Mouse (Mus musculus) layer of hippocampus, postnatal 25 days (tissue): ENCODE results near the gene Prex1. TPM values are rescaled to one million over a fixed set of nuclear protein-coding genes. Genes with fewer than 3 reads are reported as not detected.

Experiments
- DNase-seq, 2 experiments: peaks; one replicate each; pipeline ENCODE4 v3.0.0; 2022; ENCODE audit warnings: mixed read lengths in 2 of 2, low spot score in 1 of 2; ENCODE audit errors: extremely low spot score in 1 of 2
- total RNA-seq, 2 experiments: library from RNA; stranded (reverse); gene quantifications; 2 replicates each; pipeline ENCODE4 v1.2.3; 2021

Prex1 gene
- total RNA-seq, 2 experiments from 2014 or later: 75.4 to 85.2 TPM

GRCm38 (mm10) chr2:166691602-166692509 is 21.8 kb downstream of the Prex1 start:
- DNase-seq: no peak

GRCm38 (mm10) chr2:166686917-166687316 is 26.7 kb downstream of the Prex1 start:
- DNase-seq: no peak

- no peak for DNase-seq
Measured at GRCm38 (mm10) chr2:166685824-166686223, 27.8 kb downstream of the Prex1 start.

GRCm38 (mm10) chr2:166683885-166684544 is 29.6 kb downstream of the Prex1 start:
- DNase-seq: no peak

- DNase-seq: no peak
Measured at GRCm38 (mm10) chr2:166682866-166683265, 30.8 kb downstream of the Prex1 start.

- no peak for DNase-seq
Measured at GRCm38 (mm10) chr2:166678959-166679759, 34.5 kb downstream of the Prex1 start.

- DNase-seq: no peak
Measured at GRCm38 (mm10) chr2:166676933-166677332, 36.7 kb downstream of the Prex1 start.

- DNase-seq: no peak
Measured at GRCm38 (mm10) chr2:166676498-166676897, 37.1 kb downstream of the Prex1 start.

- DNase-seq: no peak
Measured at GRCm38 (mm10) chr2:166675588-166676444, 37.8 kb downstream of the Prex1 start.

- DNase-seq: no peak
Measured at GRCm38 (mm10) chr2:166674693-166675092, 38.9 kb downstream of the Prex1 start.

GRCm38 (mm10) chr2:166673951-166674350 is 39.7 kb downstream of the Prex1 start:
- no peak for DNase-seq

- DNase-seq: no peak
Measured at GRCm38 (mm10) chr2:166672171-166672965, 41.3 kb downstream of the Prex1 start.

GRCm38 (mm10) chr2:166671614-166672013 is 42.0 kb downstream of the Prex1 start:
- DNase-seq: no peak

- DNase-seq: no peak
Measured at GRCm38 (mm10) chr2:166671019-166671418, 42.6 kb downstream of the Prex1 start.

GRCm38 (mm10) chr2:166669922-166670321 is 43.7 kb downstream of the Prex1 start:
- no peak for DNase-seq

GRCm38 (mm10) chr2:166667790-166668695 is 45.6 kb downstream of the Prex1 start:
- no peak for DNase-seq

GRCm38 (mm10) chr2:166666175-166666574 is 47.5 kb downstream of the Prex1 start:
- no peak for DNase-seq
